Mouse (Mus musculus) ES-E14 (cell line): Measurements from ENCODE around the gene Bmp2k. TPM values are rescaled to one million over a fixed set of nuclear protein-coding genes. Genes with fewer than 3 reads are reported as not detected.
A peak's percentile ranks its signal among the peaks of the same experiment; 100 is the strongest.

Source experiments
- DNase-seq: peaks from one replicate; pipeline ENCODE4 v3.0.0-alpha.2; 2013; ENCODE audit warnings: low read depth, low spot score
- H3K27ac ChIP-seq: 2 replicates; pipeline ENCODE4 v1.5.1; 2012; ENCODE audit warnings: low read depth, mild to moderate bottlenecking, low read length, moderate library complexity, mixed read lengths; ENCODE audit not compliant: poor library complexity, insufficient read depth, severe bottlenecking
- H3K36me3 ChIP-seq: 2 replicates; pipeline ENCODE4 v1.6.1; 2012; ENCODE audit warnings: mild to moderate bottlenecking, low read length, moderate library complexity, mixed read lengths; ENCODE audit not compliant: control insufficient read depth, poor library complexity, insufficient read depth, severe bottlenecking
- H3K4me1 ChIP-seq, 2 experiments: fragments of 150-350 bp in 1 of 2; sonication (generic) in 1 of 2; 2 replicates each; pipeline ENCODE4 v1.6.1; 2012; ENCODE audit warnings: low read length in 2 of 2, mild to moderate bottlenecking in 1 of 2, mixed read lengths in 1 of 2; ENCODE audit not compliant: control insufficient read depth in 2 of 2, insufficient read depth in 2 of 2, poor library complexity in 1 of 2
- H3K4me3 ChIP-seq, 2 experiments: fragments of 150-350 bp in 1 of 2; sonication (generic) in 1 of 2; 2 replicates each; pipeline ENCODE4 v1.5.1; 2012; ENCODE audit warnings: low read length in 2 of 2, low read depth in 1 of 2, mild to moderate bottlenecking in 1 of 2, mixed read lengths in 1 of 2; ENCODE audit not compliant: insufficient read depth in 1 of 2, poor library complexity in 1 of 2, severe bottlenecking in 1 of 2
- H3K9ac ChIP-seq: 2 replicates; pipeline ENCODE4 v1.6.1; 2012; ENCODE audit warnings: low read depth, mild to moderate bottlenecking, low read length, mixed read lengths; ENCODE audit not compliant: poor library complexity, insufficient read depth, severe bottlenecking
- H3K9me3 ChIP-seq: fragments of 150-350 bp; sonication (generic); 2 replicates; pipeline ENCODE4 v1.6.1; 2012; ENCODE audit warnings: low read depth, mild to moderate bottlenecking, low read length; ENCODE audit not compliant: control insufficient read depth, insufficient read depth
- CHD2 ChIP-seq: IDR thresholded peaks from 2 replicates; pipeline ENCODE4 v1.6.1; 2014; ENCODE audit warnings: mild to moderate bottlenecking, low read depth, low read length, inconsistent platforms
- HCFC1 ChIP-seq: IDR thresholded peaks from 2 replicates; pipeline ENCODE4 v1.6.1; 2012; ENCODE audit warnings: low read length, inconsistent platforms, borderline replicate concordance; ENCODE audit not compliant: insufficient read depth
- MAFK ChIP-seq: IDR thresholded peaks from 2 replicates; pipeline ENCODE4 v1.6.1; 2014; ENCODE audit warnings: mild to moderate bottlenecking, low read depth, low read length, inconsistent platforms; ENCODE audit not compliant: insufficient read depth
- ZC3H11A ChIP-seq: IDR thresholded peaks from 2 replicates; pipeline ENCODE4 v1.6.1; 2012; ENCODE audit warnings: low read depth, mild to moderate bottlenecking, inconsistent platforms, low read length, borderline replicate concordance
- ZNF384 ChIP-seq: IDR thresholded peaks from 2 replicates; pipeline ENCODE4 v1.6.1; 2012; ENCODE audit warnings: low read depth, low read length, inconsistent platforms
- in situ Hi-C, 2 experiments: fragments of 600-800 bp; cut with MboI; formaldehyde crosslinking; loops; one replicate each; pipeline ENCODE4 v1.15.1; 2025; ENCODE audit warnings: low sequenced_read_pairs in 2 of 2, inconsistent platforms in 1 of 2; ENCODE audit not compliant: unreplicated experiment in 2 of 2
- total RNA-seq: library from RNA; depleted of rRNA; stranded (reverse); fragments of 300-350 nt; gene quantifications from 2 replicates; pipeline ENCODE4 v1.2.3, GENCODE M21; 2012

Bmp2k gene
- total RNA-seq, 1 experiment, result 7.1 TPM

GRCm38 (mm10) chr5:97001571-97001970 lies 4.1 kb downstream of the Bmp2k start:
- no peak overlapping the region for H3K9ac ChIP-seq
- no peaks in the 10 kb centered on the region for H3K9me3 ChIP-seq
- peaks cover 0 to 2% of the 10 kb centered on the region in 2 experiments; a peak in 2 of 4 replicates for H3K4me1 ChIP-seq
- TF ChIP-seq HCFC1 (no peak), ZC3H11A (no peak), ZNF384 (no peak), CHD2 (no peak), MAFK (no peak)
- no peak overlapping the region for H3K4me3 ChIP-seq
- DNase-seq, result no peak
- H3K36me3 ChIP-seq, result no peaks in the 10 kb centered on the region
- in situ Hi-C loops, result no loop called here
- no peak overlapping the region for H3K27ac ChIP-seq

GRCm38 (mm10) chr5:97002336-97002735 lies 4.8 kb downstream of the Bmp2k start:
- in situ Hi-C loops, result no loop called here
- peaks cover 0 to 2% of the 10 kb centered on the region in 2 experiments; a peak in 2 of 4 replicates for H3K4me1 ChIP-seq
- no peaks in the 10 kb centered on the region for H3K9me3 ChIP-seq
- no peaks in the 10 kb centered on the region for H3K36me3 ChIP-seq
- no peak for DNase-seq
- no peak overlapping the region for H3K27ac ChIP-seq
- TF ChIP-seq ZC3H11A (no peak), CHD2 (no peak), ZNF384 (no peak), MAFK (no peak), HCFC1 (no peak)
- no peak overlapping the region for H3K4me3 ChIP-seq
- H3K9ac ChIP-seq, result no peak overlapping the region

GRCm38 (mm10) chr5:97002937-97003336 lies 5.4 kb downstream of the Bmp2k start:
- no peak for DNase-seq
- Histone ChIP-seq H3K4me3 (no peak overlapping the region), H3K36me3 (no peaks in the 10 kb centered on the region), H3K27ac (no peak overlapping the region), H3K9me3 (no peaks in the 10 kb centered on the region), H3K4me1 (peaks cover 0 to 2% of the 10 kb centered on the region in 2 experiments; a peak in 2 of 4 replicates), H3K9ac (no peak overlapping the region)
- in situ Hi-C loops, result no loop called here
- no peak for TF ChIP-seq MAFK
- no peak for TF ChIP-seq HCFC1
- TF ChIP-seq ZC3H11A, result no peak
- TF ChIP-seq CHD2, result no peak

GRCm38 (mm10) chr5:97004178-97005030 lies 6.9 kb downstream of the Bmp2k start:
- Histone ChIP-seq H3K9ac (no peak overlapping the region), H3K4me1 (no peaks in the 10 kb centered on the region; a peak in 2 of 4 replicates), H3K36me3 (no peaks in the 10 kb centered on the region), H3K27ac (no peak overlapping the region), H3K9me3 (no peaks in the 10 kb centered on the region), H3K4me3 (peak overlapping the region in 1 of 2 experiments; percentile 23; a peak in 1 of 4 replicates)
- TF ChIP-seq ZNF384, result no peak
- TF ChIP-seq HCFC1, result no peak
- no peak for TF ChIP-seq MAFK
- no peak for TF ChIP-seq CHD2
- in situ Hi-C loops, result no loop called here
- no peak for DNase-seq

GRCm38 (mm10) chr5:97005891-97006290 lies 8.4 kb downstream of the Bmp2k start:
- Histone ChIP-seq H3K9ac (no peak overlapping the region), H3K27ac (no peak overlapping the region), H3K36me3 (no peaks in the 10 kb centered on the region), H3K4me3 (no peak overlapping the region), H3K9me3 (no peaks in the 10 kb centered on the region), H3K4me1 (no peaks in the 10 kb centered on the region; a peak in 2 of 4 replicates)
- no peak for DNase-seq
- TF ChIP-seq CHD2 (no peak), ZNF384 (no peak), HCFC1 (no peak), MAFK (no peak), ZC3H11A (no peak)
- in situ Hi-C loops, result no loop called here
